Mouse (Mus musculus) embryonic stem cell, embryonic (primary cell): ENCODE measurements around the gene Tgfa.

Source experiments
- CTCF ChIA-PET, 4 experiments: fragments of 300-600 bp in 2 of 4; fragments of 350-600 bp in 2 of 4; sonication (Branson Sonifier 250); formaldehyde crosslinking; loops; one replicate each; lab custom pipeline; 2022; ENCODE audit warnings: inconsistent platforms in 2 of 4; lab: Charles Lee
- POLR2A ChIA-PET, 4 experiments: fragments of 300-600 bp in 2 of 4; fragments of 350-600 bp in 2 of 4; sonication (Branson Sonifier 250); formaldehyde crosslinking; loops; one replicate each; lab custom pipeline; 2022; ENCODE audit warnings: antibody characterized with exemption in 4 of 4, inconsistent platforms in 1 of 4; lab: Charles Lee

The Tgfa gene

DNA sequence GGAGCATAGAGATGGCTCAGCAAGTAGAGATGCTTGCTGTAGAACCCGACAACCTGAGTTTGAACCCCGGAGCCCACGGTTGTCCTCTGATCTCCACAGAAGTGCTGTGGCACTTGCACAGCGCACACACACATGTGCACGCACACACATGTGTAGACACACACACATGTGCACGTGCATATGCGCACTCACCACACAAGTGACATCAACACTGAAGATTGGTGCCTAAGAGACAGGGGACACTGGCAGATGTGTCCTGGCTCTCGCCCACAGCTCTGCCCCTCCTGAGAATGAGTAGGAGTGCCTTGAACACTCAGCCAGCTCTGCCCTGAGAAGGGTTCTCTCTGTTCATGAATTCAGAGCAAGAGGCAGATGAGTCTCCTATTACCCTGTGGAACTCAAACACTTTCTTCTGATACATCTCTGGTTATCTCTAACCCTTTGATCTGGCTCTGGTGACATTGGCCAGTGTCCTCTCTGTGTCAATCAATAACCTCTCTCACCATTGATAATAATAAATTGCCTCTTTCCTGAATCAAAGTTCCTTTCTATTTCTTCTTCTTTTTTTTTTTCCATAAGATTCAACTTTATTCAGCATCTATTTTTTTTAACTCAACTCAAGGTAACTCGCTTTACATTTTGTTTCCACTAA, 17.6 kb upstream of the Tgfa start:
- ChIA-PET POLR2A (no interaction called here), CTCF (no interaction called here)

DNA sequence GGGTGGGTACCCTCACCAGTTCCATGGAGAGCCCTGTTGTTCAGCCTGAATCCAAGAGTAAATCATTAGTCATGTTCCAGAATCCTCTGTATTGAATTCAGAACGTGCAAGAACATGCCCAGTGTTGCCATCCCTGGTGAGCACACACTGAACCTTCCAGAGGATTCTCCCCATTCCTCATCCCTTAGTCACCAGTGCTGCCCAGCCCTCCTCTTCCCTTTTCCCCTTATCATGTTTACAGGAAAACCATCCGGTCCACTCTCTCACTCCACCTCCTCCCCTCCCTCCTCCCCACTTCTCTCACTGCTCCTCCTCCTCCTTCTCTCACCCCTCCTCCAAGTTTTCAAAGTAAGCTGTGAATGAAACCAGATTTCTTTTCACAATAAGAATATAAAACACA, 14.4 kb upstream of the Tgfa start:
- POLR2A ChIA-PET, result interaction anchor here in 3 of 4 experiments (0.6 to 0.7 kb wide), 3 partner anchors 53 to 117 kb away, joined by 3 to 4 read pairs (median 3); no protein-coding TSS in a partner anchor
- CTCF ChIA-PET, result interaction anchor here in 2 of 4 experiments (0.7 to 1.2 kb wide), 4 partner anchors 13 to 37 kb away, joined by 3 to 7 read pairs (median 4); no protein-coding TSS in a partner anchor

DNA sequence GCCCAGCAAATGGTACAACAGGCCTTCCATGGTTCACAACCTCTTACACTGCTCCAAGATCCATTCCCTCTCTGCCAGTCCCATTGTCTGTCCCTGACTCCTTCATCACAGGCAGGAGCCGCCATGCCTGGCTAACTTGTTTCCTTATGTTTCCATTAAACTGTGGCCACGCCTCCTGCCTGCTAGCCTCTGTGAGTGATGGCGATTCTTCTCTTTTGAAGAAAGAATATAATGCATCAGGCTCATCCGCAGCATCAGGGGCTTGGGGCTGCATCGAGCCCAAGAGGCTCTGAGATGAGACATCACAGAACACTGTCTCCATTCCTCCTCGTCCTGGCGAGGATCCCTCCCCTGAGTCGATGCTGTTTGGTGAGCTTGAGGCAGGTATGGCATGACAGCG, 13.0 kb upstream of the Tgfa start:
- ChIA-PET POLR2A (no interaction called here), CTCF (interaction anchor here in 3 of 4 experiments (0.6 to 3.6 kb wide), 3 partner anchors 12 to 41 kb away, joined by 6 to 14 read pairs (median 12); no protein-coding TSS in a partner anchor)

DNA sequence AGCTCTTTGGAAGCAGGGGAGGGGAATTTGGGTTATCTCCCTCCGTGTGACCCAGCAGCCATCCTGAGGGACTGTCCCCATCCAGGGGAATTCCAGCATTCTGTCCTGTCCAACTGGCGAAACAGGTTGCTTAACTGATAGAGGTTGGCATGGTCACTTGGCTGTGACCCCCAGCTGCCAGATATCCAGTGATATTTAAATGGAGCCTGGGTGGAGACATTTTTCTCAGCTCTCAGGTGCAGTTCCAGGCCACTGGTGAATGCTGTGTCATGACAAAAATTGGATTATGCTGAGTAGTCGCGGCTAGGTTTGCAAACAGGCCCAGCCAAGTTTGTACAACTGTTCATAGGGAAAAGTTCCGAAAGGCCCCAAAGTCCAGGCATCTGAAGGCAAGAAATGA, 12.4 kb upstream of the Tgfa start:
- ChIA-PET POLR2A (interaction anchor here in 1 of 4 experiments (0.7 kb wide), 1 partner anchor 26 kb away, joined by 3 read pairs; no protein-coding TSS in a partner anchor), CTCF (interaction anchor here (0.5 to 3.6 kb wide), 6 partner anchors 11 to 182 kb away, joined by 3 to 14 read pairs (median 5); no protein-coding TSS in a partner anchor)

DNA sequence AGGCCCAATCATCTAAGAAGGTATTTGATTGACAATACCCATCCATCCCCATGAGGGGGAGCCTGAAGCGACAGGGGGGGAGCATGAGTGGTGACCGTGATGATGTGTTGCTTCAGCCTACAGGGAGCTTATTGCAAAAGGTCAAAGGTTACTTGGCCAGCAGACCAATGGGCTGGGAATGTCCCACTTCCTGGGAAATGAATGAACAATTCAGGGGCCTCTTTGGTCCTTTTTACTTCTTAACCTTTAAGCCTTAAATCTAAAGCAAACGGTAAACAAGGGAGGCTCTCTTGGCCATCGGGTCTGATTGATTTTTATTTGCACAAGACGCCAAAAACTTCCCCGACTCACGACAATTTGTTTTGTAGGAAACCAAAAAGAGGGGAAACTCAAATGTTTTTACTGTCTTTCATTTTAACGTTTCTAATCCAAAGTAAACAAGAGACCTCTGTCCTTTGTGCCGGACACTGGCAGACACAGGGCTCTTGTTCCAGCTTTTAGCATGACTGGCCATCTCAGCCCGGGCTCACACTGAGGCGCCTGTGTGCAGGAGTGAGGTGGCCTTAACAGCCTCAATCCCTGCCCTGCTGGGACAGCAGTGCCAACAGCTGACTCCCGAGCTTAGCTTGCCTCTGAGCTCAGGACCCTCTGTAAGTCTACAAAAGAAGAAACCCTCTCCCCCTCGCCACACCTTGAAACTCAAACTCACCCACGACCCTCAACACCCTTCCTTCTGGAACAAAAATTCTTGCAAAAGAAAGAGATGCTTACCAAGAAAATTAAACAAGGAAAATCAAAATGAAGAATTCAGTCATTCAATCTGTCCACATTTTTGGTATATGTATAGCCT, 8.7 kb upstream of the Tgfa start:
- ChIA-PET CTCF (interaction anchor here in 1 of 4 experiments (0.6 to 1.3 kb wide), 2 partner anchors 7 to 496 kb away, joined by 3 to 4 read pairs; no protein-coding TSS in a partner anchor), POLR2A (no interaction called here)

DNA sequence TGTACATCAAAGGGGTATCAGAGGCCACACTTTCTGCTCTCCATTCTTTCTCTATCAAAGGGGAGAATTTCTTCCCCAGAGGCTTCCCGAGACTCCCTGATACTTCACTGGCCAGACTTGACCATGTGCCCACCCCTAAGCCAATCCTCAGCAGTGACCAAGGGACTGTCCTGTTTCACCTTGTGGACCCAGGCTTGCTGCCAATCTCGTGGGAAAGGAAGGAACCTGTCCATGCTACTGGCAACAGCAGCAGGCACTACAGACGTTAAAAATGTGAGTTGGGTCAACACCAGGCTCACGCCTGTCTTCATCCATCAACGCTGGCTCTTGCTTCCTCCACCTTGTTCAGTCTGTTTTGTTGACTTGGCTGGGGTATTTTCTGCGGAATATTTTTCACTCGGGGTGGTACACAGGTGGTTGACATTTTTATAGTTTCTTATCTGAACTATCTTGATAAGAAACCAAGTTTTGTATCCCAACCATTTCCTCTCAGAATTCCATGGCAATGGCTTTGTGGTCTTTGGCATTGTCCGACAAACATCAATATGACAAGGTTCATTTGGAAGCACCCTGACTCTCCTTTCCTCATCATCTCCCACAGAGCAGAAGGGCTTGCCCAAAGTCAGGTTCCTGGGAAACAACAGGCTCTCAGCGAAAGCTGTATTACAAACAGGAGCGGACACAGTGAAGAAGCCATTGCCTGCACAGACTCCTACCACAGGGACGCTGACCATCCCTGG, 6.1 kb upstream of the Tgfa start:
- ChIA-PET CTCF (no interaction called here), POLR2A (no interaction called here)

DNA sequence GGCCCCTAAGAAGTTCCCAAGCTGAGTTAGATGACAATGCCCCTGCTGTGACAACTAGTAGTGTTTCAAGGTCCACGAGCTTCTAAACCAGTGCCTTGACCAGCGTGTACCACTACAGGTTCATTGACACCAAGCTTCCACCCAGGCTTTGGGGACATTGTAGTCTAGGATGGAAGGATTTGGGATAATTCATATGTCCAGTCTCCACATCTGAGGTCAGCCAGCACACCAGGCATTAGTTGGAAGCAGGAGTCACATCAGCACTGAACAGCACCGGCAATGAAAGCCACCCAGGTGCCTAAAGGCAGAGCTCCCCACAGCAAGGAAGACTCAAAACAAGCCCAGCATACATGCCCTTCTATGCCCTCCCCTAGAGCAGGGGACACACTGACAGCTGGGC, 4.4 kb upstream of the Tgfa start:
- ChIA-PET CTCF (interaction anchor here in 2 of 4 experiments (0.6 to 0.8 kb wide), 3 partner anchors 83 to 677 kb away, joined by 3 to 4 read pairs (median 3); partner anchors contain the start of gene Egr4 (in 1 of the 2)), POLR2A (interaction anchor here in 1 of 4 experiments (0.5 kb wide), 1 partner anchor 175 kb away, joined by 3 read pairs; no protein-coding TSS in a partner anchor)

DNA sequence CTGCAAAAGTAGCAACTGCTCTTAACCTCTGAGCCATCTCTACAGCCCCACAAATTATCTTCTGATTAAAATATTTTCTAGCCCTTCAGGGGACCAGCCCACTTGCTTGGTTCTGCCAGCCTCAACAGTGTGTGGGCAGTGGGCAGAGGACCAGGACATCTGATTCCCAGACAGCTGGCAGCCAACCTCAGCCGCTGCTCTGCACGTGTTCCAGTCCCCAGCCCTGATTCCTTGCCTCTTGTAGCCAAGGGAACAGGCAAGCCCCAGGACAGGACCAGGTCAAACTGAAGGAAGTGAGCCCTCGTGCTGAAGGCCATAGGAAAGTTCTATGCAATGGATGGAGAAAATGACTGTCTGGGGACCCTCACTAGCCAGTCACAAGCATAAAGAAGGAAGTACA, 2.0 kb upstream of the Tgfa start:
- POLR2A ChIA-PET, result no interaction called here
- CTCF ChIA-PET, result interaction anchor here (0.6 to 4.5 kb wide), 10 partner anchors 9 to 1987 kb away, joined by 3 to 29 read pairs (median 4); partner anchors contain the start of gene Fam136a (in 1 of the 4)

DNA sequence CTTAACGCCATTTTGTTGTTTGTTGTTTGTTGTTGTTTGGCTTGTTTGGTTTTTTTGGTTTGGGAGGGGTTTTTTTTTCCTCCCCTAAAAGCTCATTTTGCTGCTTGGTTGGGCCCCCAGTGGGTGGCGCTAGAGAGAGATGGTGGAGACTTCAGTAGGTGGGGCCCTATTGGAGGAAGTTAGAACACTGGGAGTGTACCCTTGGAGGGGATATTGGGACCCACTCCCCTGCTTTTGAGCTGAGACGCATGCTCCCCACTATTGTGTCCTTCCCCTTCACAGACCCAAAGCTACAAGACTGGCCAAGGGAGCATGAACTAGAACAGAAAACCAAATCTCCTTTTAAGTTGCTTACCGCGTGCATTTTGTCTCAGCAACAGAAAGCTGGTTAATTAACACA, 1.1 kb upstream of the Tgfa start:
- POLR2A ChIA-PET, result interaction anchor here in 3 of 4 experiments (0.5 to 1.7 kb wide), 13 partner anchors 11 to 596 kb away, joined by 3 to 10 read pairs (median 4); partner anchors contain the start of genes Dusp11 (in 1 of the 3), Fam136a (in 1 of the 3) and Snrpg (in 1 of the 3)
- CTCF ChIA-PET, result interaction anchor here (0.5 to 4.5 kb wide), 69 partner anchors 8 to 1190 kb away, joined by 3 to 29 read pairs (median 4); partner anchors contain the start of gene Fam136a (in 2 of the 4)

DNA sequence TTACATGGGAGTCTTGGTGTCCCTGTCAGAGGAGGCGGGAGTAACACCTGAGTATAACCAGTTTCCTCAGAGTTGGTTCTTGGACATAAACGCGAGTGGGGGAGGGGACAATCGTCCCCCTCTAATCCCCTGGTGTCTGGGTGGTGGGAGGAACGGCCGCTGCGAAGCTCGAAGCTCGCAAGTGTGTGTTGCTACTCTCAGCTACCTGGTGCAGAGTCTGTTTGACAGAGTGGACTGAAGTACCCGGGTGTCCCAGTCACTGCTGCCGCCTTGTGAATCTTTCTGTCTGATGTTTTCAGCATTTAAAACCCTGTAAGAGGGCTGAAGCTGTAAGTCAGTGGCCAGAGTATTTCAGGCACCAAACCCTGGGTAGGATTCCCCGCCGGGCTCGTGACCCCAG, 1.0 kb downstream of the Tgfa start:
- ChIA-PET POLR2A (interaction anchor here in 2 of 4 experiments (0.6 to 2.4 kb wide), 9 partner anchors 10 to 1650 kb away, joined by 3 to 7 read pairs (median 4); partner anchors contain the start of genes Snrpg (in 2 of the 2) and Fam136a (in 1 of the 2)), CTCF (interaction anchor here in 3 of 4 experiments (0.6 to 4.5 kb wide), 7 partner anchors 10 to 175 kb away, joined by 3 to 29 read pairs (median 3); partner anchors contain the start of gene Fam136a (in 1 of the 3))

DNA sequence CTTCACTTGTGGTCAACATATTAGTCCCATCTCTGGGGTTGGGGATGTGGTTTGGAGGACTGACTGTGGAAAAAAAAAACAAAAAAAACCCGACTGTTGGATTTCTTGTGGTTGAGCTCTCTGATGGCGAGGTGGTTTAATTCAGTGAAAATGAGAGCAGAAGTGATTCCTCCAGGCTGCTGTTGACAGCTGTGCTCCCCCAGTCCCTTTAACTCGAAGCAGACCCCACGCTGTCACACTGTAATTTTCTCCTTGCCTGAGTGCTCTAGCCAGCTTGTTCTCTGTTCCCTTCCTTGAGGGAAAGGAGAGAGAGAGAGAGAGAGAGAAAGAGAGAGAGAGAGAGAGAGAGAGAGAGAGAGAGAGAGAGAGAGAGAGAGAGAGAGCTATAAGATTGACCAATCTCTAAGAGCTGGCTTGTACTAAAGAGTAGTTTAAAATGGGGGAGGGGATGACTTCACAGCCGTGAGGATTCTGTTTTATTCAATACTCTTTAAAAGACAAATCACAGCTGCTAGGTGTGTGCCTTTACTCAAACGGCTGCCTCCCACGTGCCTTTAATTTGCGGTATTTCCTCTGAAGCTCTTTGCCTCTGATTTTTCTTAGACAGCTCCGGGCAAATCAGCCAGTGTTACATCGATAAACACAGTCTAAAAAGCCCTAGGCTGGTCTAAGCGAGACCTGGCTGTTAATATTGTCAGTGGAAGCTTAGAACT, 2.3 kb downstream of the Tgfa start:
- ChIA-PET POLR2A (interaction anchor here in 2 of 4 experiments (0.5 to 1.4 kb wide), 6 partner anchors 10 to 275 kb away, joined by 3 to 10 read pairs (median 4); partner anchors contain the start of gene Fam136a (in 1 of the 2)), CTCF (interaction anchor here in 3 of 4 experiments (0.6 to 4.5 kb wide), 5 partner anchors 8 to 623 kb away, joined by 3 to 29 read pairs (median 3); partner anchors contain the start of gene Fam136a (in 1 of the 3))

DNA sequence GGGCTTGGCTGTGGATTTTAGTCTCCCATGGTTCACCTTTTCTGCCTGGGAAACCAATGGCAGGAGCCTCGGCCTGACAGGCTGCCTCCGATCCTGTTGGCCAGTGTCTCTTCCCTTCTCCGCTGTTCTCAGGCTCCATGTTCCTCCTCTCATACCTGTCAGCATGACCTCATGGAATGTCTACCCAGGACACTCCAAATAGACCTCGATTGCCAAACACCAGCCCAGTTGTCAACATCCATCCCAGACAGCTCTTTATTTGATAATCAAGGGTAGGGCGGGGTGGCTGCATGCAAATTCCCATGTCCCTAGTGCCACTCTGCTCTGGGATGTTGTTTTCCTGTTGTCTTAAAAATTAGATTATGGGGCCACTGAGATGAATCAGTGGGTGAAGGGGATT, 5.9 kb downstream of the Tgfa start:
- POLR2A ChIA-PET, result interaction anchor here in 1 of 4 experiments (0.8 kb wide), 1 partner anchor 119 kb away, joined by 3 read pairs; no protein-coding TSS in a partner anchor

DNA sequence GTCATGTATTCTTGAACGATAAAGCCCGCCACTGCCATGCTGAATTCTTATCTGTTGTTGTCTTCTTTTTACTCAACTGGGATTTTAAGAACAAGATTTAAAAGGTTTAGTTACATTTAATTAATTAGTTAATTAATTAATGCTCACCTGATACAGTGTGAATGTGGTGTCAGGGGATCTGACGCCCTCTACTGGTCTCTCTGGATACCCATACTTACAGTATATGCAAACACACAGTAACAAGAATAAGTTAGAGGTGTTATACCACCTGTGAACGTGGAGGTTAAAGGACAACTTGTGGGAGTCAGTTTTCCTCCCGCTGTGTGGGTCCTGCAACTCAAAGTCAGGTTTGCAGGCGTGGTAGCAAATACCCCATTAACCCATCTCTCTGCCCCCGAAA, 8.1 kb downstream of the Tgfa start:
- ChIA-PET POLR2A (no interaction called here), CTCF (interaction anchor here in 1 of 4 experiments (1.7 kb wide), 1 partner anchor 9 kb away, joined by 7 read pairs; no protein-coding TSS in a partner anchor)

More for the DNA sequence above, 5.9 kb downstream of the Tgfa start:
- CTCF ChIA-PET, result interaction anchor here in 1 of 4 experiments (0.5 kb wide), 1 partner anchor 46 kb away, joined by 6 read pairs; no protein-coding TSS in a partner anchor

DNA sequence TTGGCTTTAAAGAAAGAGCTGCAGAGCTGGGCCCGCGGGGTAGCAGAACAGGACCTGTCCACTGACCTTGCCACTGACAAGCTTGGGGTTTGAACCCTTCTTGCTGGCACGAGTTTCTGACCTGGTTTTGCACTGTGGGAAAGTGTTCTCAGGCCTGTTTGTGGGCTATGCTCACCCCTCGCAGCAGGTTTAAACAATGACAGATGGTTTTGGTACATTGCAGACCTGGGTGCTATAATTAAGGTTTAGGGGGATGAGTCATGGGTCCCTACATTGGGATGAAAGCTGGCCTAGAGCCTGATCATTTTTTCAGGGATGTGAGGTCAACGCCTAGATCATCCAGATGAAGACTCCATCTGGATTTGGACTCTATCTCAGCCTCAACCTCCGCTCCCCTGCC, 11.0 kb downstream of the Tgfa start:
- ChIA-PET POLR2A (interaction anchor here in 2 of 4 experiments (1.0 to 1.3 kb wide), 4 partner anchors 11 to 159 kb away, joined by 3 to 5 read pairs (median 4); partner anchors contain the start of genes Tgfa (in 2 of the 2) and Fam136a (in 1 of the 2)), CTCF (interaction anchor here in 2 of 4 experiments (0.6 to 3.9 kb wide), 3 partner anchors 10 to 159 kb away, joined by 3 to 18 read pairs (median 3); no protein-coding TSS in a partner anchor)

DNA sequence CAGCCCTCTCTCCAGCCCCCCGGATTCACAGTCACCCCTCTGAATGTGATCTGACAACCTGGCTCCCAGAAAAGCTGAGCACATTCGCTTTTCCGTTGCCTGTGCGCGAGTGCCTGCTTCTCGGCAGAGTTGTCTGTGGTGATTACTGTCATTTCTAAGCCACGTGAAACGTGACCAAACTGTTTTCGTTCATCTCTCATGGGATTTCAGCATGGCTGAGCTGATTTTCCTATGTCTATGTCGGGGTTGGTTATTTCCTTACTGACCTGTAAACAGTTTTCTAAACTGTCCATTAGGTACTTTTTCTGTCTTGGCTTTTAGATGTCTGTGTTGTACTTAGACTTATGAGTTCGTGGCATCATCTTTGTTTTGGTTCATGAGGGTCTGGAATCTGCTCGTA, 12.0 kb downstream of the Tgfa start:
- ChIA-PET POLR2A (interaction anchor here in 2 of 4 experiments (0.5 to 1.4 kb wide), 4 partner anchors 9 to 377 kb away, joined by 3 to 9 read pairs (median 4); no protein-coding TSS in a partner anchor), CTCF (interaction anchor here in 2 of 4 experiments (1.1 to 3.9 kb wide), 3 partner anchors 13 to 158 kb away, joined by 5 to 18 read pairs (median 5); partner anchors contain the start of gene Fam136a (in 1 of the 2))
